Mouse (Mus musculus) midbrain, embryonic 12.5 days (tissue): ENCODE data around the gene Gm11634. TPM values are rescaled to one million over a fixed set of nuclear protein-coding genes. Genes with fewer than 3 reads are reported as not detected.

Experiments used
- ATAC-seq: fragments of 200-750 bp; cut with Nextera tagmentation; 2 replicates; pipeline ENCODE4 v1.8.0; 2017; ENCODE audit warnings: low read depth, moderate TSS enrichment, moderate library complexity; ENCODE audit not compliant: low FRiP score
- H3K27ac ChIP-seq: fragments of 300-500 bp; sonication (generic); replicated peaks from 2 replicates; pipeline ENCODE4 v1.5.1; 2016; ENCODE audit warnings: mild to moderate bottlenecking
- H3K27me3 ChIP-seq: fragments of 300-500 bp; sonication (generic); 2 replicates; pipeline ENCODE4 v1.6.1; 2016; ENCODE audit warnings: mild to moderate bottlenecking
- H3K36me3 ChIP-seq: fragments of 300-500 bp; sonication (generic); 2 replicates; pipeline ENCODE4 v1.6.1; 2016
- H3K4me1 ChIP-seq: fragments of 300-500 bp; sonication (generic); 2 replicates; pipeline ENCODE4 v1.6.1; 2016
- H3K4me2 ChIP-seq: fragments of 300-500 bp; sonication (generic); replicated peaks from 2 replicates; pipeline ENCODE4 v1.6.1; 2016; ENCODE audit warnings: mild to moderate bottlenecking, moderate library complexity
- H3K4me3 ChIP-seq: fragments of 300-500 bp; sonication (generic); 2 replicates; pipeline ENCODE4 v1.5.1; 2016; ENCODE audit warnings: mild to moderate bottlenecking
- H3K9ac ChIP-seq: fragments of 300-500 bp; sonication (generic); replicated peaks from 2 replicates; pipeline ENCODE4 v1.6.1; 2016; ENCODE audit warnings: mild to moderate bottlenecking, moderate library complexity
- H3K9me3 ChIP-seq: fragments of 300-500 bp; sonication (generic); 2 replicates; pipeline ENCODE4 v1.6.1; 2016; ENCODE audit warnings: mild to moderate bottlenecking
- WGBS: fragments of 180-500 bp; shearing (Covaris S2); methylation state at CpG from one replicate; pipeline ENCODE4 v1.1.7; 2016; 5-methylcytosine and 5-hydroxymethylcytosine counted together
- polyA plus RNA-seq: library from polyadenylated mRNA; unstranded; fragments of >200 nt; fragmentation: Nextera tagmentation; extraction: Ambion mirVana; gene quantifications from 2 replicates; pipeline ENCODE4 v1.2.1, GENCODE M21; 2016

Gm11634 gene
- polyA plus RNA-seq, 1 experiment from 2014 or later: not detected

DNA sequence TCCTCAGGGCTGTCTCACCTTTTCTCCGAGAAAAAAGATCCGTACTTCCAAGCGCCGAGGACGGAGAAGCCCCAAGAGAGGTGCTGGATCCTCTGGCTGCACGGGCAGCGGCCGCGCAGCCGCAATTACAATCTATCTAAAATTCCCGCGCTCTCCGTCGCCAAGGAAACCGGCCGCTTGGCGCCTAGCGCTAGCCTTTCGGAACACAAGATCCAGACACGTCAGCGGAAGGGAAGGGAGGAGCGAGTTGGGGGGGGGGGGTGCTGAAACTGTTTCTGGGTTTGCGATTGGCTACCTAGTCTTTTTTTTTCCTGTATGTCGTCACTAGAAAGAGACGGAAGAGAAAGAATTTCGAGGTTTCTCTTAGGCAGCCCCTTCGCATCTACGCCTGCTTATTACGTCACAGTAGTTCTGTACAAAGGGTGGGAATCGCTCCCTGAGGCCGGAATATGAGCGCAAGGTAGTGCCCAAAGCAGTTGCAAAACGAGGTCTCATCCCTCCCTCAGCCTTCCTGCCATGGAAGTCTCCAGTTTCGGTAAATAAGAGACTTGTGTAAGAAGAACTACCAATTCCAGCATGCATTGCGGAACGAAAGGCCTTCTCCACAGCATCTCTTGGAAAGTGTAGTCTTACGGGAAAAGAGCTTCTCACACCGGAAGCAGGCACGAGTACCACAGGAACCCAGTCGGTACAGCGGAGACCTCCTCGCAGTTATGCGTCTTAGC is 47.1 kb downstream of the Gm11634 start, which contains the start of the genes Brca1 and Nbr1:
TSS of gene Brca1 (minus strand) at position 205 of the 725 bp plus-strand sequence.
TSS of gene Nbr1 (plus strand) at position 399 of the 725 bp plus-strand sequence.
- H3K4me1 ChIP-seq: peaks cover 25% of the 10 kb centered on the region
- peak within 1 kb of the TSS; percentile 93 for H3K27ac ChIP-seq
- H3K36me3 ChIP-seq: peaks cover 15% of the 10 kb centered on the region
- under 1% methylated on average over 43 of the region's 43 CpGs for WGBS
- peak within 1 kb of the TSS; percentile 63 for H3K4me3 ChIP-seq
- peak within 1 kb of the TSS; percentile 65 for H3K4me2 ChIP-seq
- ATAC-seq: peak; percentile 85
- peak within 1 kb of the TSS; percentile 75 for H3K9ac ChIP-seq
- H3K27me3 ChIP-seq: no peaks in the 10 kb centered on the region
- no peaks in the 10 kb centered on the region for H3K9me3 ChIP-seq

DNA sequence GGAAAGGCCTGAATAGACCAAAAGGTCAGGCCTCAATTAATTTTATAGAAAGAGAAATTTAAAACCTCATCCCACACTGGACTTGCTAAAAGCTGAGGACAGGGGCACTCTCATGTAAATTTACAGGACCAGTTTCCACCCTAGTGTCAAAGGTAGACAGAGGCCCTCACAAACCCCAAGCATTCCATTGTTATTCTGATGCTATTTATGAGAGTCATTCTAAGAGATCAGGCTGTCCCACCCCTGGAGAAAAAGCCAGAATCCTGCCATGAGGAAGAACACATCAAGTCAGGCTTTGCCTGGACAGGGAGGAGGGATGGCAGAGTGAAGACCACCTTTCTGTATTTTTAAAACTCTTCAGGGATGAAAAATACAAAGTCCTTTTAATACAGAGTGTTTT is 50.5 kb downstream of the Gm11634 start:
- Histone ChIP-seq H3K9me3 (no peaks in the 10 kb centered on the region), H3K36me3 (0 out of 2 replicates have a peak, but pooled peaks cover 7% of the 10 kb centered on the region), H3K9ac (no peak overlapping the region), H3K4me1 (peaks cover 13% of the 10 kb centered on the region), H3K27ac (no peak overlapping the region), H3K4me3 (no peak overlapping the region), H3K4me2 (no peak overlapping the region), H3K27me3 (no peaks in the 10 kb centered on the region)
- no peak for ATAC-seq

GRCm38 (mm10) chr11:101544132-101544531 is 54.9 kb downstream of the Gm11634 start:
- 0 out of 2 replicates have a peak, but pooled peaks cover 5% of the 10 kb centered on the region for H3K4me1 ChIP-seq
- H3K27ac ChIP-seq: no peak overlapping the region
- H3K4me2 ChIP-seq: no peak overlapping the region
- no peaks in the 10 kb centered on the region for H3K9me3 ChIP-seq
- no peak overlapping the region for H3K4me3 ChIP-seq
- no peaks in the 10 kb centered on the region for H3K27me3 ChIP-seq
- no peak overlapping the region for H3K9ac ChIP-seq
- WGBS: 89% methylated on average over 1 of the region's 1 CpGs
- no peak for ATAC-seq
- peaks cover 20% of the 10 kb centered on the region for H3K36me3 ChIP-seq

Other genes starting within 250 kb of the Gm11634 start
- gene G6pc, start 231.7 kb downstream of the Gm11634 start, polyA plus RNA-seq: not detected in 2 replicates
- 90.8 and 91.0 TPM in 2 replicates for gene Aarsd1, start 181.6 kb downstream of the Gm11634 start, polyA plus RNA-seq
- gene Gm27029, start 174.5 kb downstream of the Gm11634 start, polyA plus RNA-seq: 5.6 and 7.8 TPM in 2 replicates
- gene Rundc1, start 174.2 kb downstream of the Gm11634 start, polyA plus RNA-seq: 27.0 and 30.2 TPM in 2 replicates
- 2.3 and 3.1 TPM in 2 replicates for gene Ptges3l, start 173.9 kb downstream of the Gm11634 start, polyA plus RNA-seq
- 310 and 319 TPM in 2 replicates for gene Rpl27, start 157.0 kb downstream of the Gm11634 start, polyA plus RNA-seq
- gene Ifi35, start 150.8 kb downstream of the Gm11634 start, polyA plus RNA-seq: 3.0 and 3.9 TPM in 2 replicates
- gene Rnd2, start 134.3 kb downstream of the Gm11634 start, polyA plus RNA-seq: 89.5 and 92.3 TPM in 2 replicates
- 69.3 and 73.0 TPM in 2 replicates for gene Vat1, start 133.0 kb downstream of the Gm11634 start, polyA plus RNA-seq
- 16.1 and 21.1 TPM in 2 replicates for gene Brca1, start 47.3 kb downstream of the Gm11634 start, polyA plus RNA-seq
- 119 and 130 TPM in 2 replicates for gene Nbr1, start 47.1 kb downstream of the Gm11634 start, polyA plus RNA-seq
- 3.4 and 4.5 TPM in 2 replicates for gene Tmem106a, start 17.0 kb downstream of the Gm11634 start, polyA plus RNA-seq
- gene Rdm1, start 27.9 kb upstream of the Gm11634 start, polyA plus RNA-seq: 41.9 and 48.9 TPM in 2 replicates
- gene Arl4d, start 66.3 kb upstream of the Gm11634 start, polyA plus RNA-seq: 6.5 and 8.4 TPM in 2 replicates
- gene Dhx8, start 133.7 kb upstream of the Gm11634 start, polyA plus RNA-seq: 46.9 and 48.0 TPM in 2 replicates
- 4.1 and 4.3 TPM in 2 replicates for gene Etv4, start 186.1 kb upstream of the Gm11634 start, polyA plus RNA-seq